Mouse (Mus musculus): ENCODE data around the gene Ccdc9. TPM values are rescaled to one million over a fixed set of nuclear protein-coding genes. Genes with fewer than 3 reads are reported as not detected.
"Not testable (repeated sequence)": the region's sequence is repeated elsewhere in the genome, so short reads cannot be mapped to it uniquely, and the experiment has no call there.

Gene Ccdc9
- total RNA-seq, 2 experiments from 2014 or later: 34.6 to 36.9 TPM

DNA sequence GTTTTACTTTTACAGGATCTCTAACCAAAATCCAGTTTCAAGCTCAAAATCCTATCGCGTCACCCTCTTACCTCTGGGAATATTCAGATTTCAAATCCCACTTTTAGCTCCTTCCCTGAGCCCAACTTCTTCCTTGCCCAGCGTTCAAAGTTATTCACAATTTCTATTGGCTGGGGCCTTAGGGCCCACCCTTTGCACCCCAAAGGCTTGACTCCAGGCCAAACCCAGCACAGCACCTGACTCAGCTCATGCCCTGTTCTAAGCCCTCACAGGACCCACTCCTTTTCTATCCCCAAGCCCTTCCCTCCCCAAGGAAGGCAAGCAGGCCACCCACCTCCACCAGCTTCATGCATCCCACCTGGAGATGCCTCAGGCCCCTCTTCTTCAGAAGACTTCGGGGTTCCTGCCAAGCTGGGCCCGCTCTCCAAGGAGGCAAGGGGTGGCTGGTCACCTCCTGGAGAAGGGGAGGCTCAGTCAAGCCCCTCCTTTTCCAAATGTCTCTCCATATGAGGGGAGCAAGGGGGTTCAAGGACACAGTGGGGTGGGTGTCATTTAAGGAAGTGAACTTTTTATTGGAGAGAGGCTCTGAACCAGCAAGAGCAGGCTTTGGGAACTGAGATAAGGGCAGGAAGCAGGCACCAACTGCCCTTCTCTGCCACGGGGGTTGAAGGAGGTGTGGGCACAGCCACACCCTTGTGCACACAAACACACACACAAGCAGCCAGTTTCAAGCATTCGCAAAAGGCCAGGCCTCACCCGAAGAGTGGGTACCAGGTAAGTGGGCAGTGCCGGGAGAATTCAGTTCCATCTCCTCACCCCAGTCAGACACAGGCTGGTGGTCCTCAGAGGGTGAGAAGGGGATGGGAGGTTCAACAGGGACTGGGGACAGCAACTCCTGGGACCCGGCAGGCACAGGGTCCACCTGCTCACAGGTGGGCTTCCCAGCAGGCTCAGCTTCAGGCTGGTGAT is 11.4 kb downstream of the Ccdc9 start:
- intact Hi-C loops (cut with DNase I): loop anchor here (1.0 kb wide), 1 partner anchor 10 kb away; no protein-coding TSS in a partner anchor
- DNase-seq: no peak

DNA sequence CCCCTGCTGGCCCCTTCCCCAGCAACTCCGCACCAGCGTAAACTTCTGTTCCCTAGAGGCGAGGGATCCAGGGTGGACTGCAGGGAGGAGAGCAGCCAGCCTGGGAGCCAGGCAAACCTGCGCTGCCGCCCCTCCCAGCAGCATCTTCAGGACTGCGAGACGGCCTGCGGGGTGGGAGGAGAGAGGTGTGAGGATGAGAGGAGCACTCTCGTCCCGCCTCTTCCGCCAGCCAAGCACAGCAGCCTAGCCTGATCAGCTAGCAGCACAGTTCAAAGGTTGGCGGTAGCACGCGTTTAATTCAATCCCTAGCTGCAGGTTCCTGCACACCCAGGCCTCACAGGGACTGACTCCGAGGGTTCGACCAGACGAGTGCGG is 12.8 kb downstream of the Ccdc9 start:
- DNase-seq: no peak
- intact Hi-C loops (cut with DNase I): loop anchor here (1.0 kb wide), 1 partner anchor 12 kb away; no protein-coding TSS in a partner anchor

DNA sequence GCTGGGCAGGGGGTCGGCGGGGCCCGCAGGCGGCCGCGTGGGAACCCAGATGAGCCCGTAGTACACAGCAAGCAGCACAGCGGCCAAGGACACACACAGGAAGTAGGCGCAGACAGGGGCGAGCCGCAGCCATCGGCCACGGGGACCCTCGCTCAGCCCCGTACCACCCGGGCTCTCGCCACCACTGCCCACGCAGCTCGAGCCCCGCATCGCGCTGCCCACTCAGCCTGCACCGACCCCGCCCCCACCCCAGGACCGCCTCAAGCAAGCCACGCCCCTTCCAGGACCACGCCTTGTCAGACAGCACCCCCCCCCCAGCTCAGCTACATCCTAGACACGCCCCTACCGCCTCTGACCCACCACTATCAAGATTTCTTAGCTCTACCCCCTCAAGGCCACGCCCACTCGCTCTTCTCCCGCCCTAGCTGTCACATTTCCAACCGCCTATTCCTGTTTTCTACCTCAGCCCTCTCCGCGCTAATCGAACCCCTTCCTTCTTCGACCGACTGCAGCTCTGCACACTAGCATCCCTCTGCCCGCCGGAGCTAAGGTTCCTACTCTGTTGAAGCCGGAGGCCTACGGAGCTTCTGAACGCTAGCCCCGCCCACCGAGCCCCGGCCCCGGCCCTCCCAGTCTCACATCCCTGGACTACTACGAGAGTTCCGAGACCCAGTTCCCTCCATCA is 13.4 kb downstream of the Ccdc9 start, which contains the start of gene Inafm1:
Inafm1 (minus strand) TSS at position 537 of the 685 bp plus-strand sequence.
- intact Hi-C loops (cut with DNase I): no loop called here
- peak; percentile 83 to 87 for DNase-seq

DNA sequence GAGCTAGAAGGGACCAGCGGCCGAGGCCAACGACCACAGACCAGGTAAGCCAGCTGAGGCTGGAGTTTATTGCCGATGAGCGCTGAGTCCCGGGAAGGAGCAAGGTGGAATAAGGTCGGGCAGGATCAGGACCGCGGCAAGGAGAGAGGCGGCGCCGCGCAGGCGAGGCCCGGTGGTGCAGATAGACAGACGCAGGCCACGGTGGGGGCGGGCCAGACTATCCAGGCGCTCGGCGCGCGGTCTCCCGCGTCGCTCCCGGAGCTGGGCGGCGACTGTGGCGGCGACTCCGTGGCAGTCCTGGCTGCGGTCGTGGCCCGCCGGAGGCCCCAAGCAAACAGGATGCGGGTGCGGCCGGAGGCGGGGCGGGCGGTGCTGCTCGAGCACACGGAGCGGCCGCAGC is 13.9 kb downstream of the Ccdc9 start:
- DNase-seq: peak; percentile 58 to 66
- intact Hi-C loops (cut with DNase I): no loop called here

DNA sequence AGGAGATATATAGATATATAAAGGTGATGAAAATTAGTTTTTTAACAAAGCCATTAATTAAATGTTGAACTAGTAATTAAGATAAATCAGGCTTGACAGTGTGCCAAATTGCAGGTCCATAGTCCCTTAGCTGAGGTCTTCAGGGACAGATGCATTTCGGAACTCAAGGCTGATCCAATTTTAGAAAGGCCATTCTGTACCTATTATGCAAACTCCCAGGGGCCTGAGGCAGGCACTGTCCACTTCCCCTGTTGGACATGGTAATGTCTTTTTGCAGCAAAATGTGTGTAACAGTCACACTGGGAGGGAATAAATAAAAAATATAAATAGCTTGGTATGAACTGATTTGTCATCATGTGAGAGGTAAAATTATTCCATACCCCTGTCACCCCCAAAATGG is 15.5 kb downstream of the Ccdc9 start:
- no peak for DNase-seq
- intact Hi-C loops (cut with DNase I): no loop called here

DNA sequence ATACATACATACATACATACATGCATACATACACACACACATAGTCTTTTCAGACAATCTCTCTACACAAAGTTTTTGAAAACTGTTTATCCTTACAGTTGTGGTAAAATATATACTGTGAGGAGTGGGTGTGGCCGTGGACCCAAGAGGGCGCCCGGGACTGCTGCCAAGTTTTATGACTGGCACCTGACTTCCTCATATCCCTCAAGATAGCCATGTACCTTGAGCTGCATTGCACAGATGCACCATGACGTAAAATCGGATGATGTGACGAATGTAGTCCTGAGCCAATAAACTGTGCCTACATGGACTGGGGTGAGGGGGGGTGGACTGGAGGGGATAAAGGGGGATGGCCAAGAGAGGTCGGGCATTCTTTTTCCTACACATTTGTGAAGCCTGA is 20.0 kb downstream of the Ccdc9 start:
- not testable (repeated sequence) for DNase-seq
- intact Hi-C loops (cut with DNase I): loop anchor here (10.0 kb wide), 1 partner anchor 282 kb away; no protein-coding TSS in a partner anchor

DNA sequence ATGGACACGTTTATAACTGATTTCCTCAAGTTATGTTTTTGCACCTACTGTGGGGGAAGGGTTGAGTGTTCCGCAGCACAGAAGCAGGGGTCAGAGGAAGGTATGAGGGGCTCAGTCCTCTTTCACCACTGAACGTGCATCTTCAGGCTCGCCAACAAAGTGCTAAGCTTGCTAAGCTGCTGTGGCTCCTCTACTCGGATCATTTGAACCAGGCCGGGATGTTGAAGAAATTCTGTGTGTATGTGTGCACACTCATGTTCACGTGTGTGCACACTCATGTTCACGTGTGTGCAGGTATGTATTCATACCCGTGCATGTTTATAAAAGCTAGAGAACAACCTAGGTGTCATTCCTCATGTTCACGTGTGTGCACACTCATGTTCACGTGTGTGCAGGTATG is 20.7 kb downstream of the Ccdc9 start:
- intact Hi-C loops (cut with DNase I): loop anchor here (10.0 kb wide), 1 partner anchor 281 kb away; no protein-coding TSS in a partner anchor
- no peak for DNase-seq

DNA sequence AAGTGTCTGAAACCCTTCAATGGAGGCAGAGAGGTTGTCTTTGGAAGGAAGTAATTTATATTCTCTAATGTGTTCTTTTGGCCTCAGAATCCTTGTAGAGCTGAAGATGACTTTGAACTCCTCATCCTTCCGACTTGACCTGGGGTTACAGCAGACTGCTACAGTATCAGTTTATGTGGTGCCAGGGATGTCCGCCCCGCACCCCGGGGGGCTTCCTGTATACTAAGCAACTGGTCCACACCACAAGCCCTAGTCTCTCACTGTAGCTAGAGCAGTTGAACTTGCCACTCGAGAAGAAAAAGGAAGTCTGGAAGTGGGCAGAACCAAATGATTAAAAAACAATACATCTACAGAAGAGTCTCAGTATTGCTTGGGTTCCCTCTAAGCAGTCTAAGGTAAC is 22.8 kb downstream of the Ccdc9 start:
- no peak for DNase-seq
- intact Hi-C loops (cut with DNase I): loop anchor here (1.0 to 10.0 kb wide), 4 partner anchors 42 to 279 kb away; partner anchors contain the start of genes Dhx34 and Napa

DNA sequence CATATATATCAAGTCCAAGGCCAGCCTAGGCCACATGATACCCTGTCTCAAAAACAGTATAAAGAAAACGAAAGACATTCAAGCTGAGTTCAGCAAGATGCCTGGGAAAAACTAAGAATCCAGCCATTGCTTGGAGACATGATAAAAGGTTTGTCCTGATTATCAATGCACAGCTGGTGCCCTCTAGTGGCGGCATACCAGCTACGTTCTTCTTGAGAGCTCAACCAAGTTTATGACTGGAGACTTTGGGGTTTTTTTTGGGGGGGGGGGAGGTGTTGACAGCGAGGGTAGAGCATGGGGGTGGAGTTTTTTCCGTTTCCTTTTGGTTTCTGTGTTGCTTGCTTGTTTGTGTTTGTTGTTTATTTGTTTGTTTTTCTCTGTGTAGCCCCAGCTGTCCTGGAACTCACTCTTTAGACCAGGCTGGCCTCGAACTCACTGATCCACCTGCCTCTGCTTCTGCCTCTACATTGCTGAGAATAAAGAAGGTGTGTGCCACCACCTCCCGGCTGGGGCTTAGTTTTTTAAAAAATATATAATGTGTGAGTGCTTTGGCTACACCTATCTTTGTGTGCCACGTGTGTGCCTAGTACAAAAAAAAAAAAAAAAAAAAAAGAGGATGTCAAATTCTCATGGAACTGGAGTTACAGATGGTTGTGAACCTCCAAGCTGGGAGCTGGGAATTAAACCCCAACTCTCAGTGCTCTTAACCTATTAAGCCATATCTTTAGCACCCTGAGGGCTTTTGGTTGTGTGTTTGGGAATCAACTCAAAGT is 23.4 kb downstream of the Ccdc9 start:
- intact Hi-C loops (cut with DNase I): loop anchor here (1.0 to 10.0 kb wide), 4 partner anchors 41 to 278 kb away; partner anchors contain the start of genes Dhx34 and Napa
- DNase-seq: peak; percentile 76 to 87

DNA sequence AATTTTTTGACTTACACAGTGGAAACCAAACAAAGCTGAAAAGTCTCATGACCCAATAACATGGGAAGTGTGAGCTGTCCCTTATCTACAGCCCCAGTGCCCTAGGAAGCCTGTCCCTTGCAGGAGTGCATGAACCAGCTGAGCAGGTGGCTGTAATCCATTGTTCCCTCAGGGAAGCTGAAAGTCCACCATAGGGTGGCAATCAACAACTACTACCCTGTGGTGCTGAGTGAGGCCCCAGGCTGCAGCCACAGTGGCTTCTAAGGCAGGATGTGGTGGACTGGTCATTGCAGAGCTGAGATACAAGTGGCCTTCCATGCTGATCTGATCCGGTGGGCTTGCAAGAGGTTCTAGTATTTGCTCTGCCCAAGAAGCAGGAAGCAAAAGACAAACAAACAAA is 25.5 kb downstream of the Ccdc9 start:
- intact Hi-C loops (cut with DNase I): loop anchor here (5.0 to 10.0 kb wide), 2 partner anchors 39 to 276 kb away; partner anchors contain the start of gene Dhx34
- DNase-seq: no peak

DNA sequence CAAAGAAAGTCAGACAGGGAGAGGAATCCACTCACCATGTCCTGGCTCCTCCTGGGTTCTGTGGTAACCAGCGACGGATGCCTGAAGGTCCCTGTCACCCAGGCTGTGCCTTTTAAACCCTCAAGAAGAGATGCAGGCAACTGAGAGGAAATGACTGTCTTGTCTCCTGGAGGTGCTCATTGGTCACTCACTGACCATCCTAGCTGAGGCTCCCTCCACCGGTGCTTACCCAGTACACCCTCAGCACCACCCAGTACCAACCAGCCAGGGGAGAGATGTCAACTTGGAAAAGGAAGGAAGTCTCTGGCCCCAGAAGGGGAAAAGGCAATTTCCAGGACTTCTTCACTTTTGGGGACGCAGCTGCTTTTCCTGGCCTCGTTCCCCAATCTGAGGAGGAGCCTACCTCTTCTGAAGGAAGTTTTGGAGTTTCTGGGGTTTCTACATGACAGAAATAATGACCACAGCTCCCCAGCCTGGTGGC is 27.4 kb downstream of the Ccdc9 start, which contains the start of gene C5ar1:
C5ar1 (minus strand) TSS at position 431 of the 481 bp plus-strand sequence.
- peak in 1 of 2 experiments; percentile 22 for DNase-seq
- intact Hi-C loops (cut with DNase I): no loop called here

DNA sequence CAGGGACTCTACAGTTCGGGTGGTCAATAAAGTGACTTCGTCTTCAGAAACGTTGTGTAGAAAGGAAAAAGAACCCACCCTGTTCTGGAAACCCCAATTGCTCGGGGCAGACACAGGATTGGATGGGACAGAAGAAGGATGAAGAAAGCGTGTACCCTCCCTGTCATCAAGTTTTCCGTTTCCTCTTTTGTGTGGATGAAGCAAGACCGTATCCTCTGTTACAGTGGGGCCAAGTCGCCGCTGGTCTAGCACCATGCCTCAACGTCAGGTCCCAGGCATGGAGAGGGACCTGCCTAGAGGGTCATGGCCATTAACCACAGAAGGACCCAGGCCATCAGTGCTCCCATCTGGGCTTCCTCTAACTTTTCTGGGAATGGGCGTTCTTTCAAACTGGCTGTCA is 28.8 kb downstream of the Ccdc9 start:
- peak in 1 of 2 experiments; percentile 47 for DNase-seq
- intact Hi-C loops (cut with DNase I): no loop called here

DNA sequence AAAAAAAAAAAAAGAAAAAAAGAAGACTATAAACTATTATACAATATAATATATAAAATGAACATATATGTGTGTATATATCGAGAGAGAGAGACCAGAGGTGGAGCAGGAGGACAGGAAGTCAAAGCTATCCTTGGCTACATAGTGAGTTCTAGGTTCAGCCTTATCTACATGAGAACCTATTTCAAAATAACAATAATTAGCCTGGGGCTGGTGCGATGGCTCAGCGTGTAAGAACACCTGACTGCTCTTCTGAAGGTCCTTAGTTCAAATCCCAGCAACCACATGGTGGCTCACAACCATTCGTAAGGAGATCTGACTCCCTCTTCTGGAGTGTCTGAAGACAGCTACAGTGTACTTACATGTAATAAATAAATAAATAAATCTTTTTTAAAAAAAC is 30.6 kb downstream of the Ccdc9 start:
- DNase-seq; intact Hi-C loops (cut with DNase I): not testable (repeated sequence)

DNA sequence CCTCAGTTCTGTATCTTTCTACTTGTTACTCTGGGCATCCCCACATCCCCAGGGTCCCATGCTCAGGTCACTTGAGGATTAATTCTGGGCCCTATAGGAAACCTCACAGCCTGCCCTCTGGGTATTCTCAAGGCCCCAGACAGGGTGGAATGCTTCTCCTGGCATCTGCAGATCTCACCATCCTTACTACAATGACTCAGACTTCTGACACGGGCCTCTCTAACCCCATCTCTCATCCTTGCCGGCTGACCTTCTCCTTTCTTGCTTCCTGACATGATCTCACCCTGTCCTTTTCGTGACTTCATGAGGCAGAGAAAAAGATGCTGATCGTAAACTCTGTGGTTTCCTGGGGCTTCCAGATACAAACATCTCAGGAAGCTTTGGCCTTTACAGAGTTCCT is 32.4 kb downstream of the Ccdc9 start:
- no peak for DNase-seq
- intact Hi-C loops (cut with DNase I): no loop called here

DNA sequence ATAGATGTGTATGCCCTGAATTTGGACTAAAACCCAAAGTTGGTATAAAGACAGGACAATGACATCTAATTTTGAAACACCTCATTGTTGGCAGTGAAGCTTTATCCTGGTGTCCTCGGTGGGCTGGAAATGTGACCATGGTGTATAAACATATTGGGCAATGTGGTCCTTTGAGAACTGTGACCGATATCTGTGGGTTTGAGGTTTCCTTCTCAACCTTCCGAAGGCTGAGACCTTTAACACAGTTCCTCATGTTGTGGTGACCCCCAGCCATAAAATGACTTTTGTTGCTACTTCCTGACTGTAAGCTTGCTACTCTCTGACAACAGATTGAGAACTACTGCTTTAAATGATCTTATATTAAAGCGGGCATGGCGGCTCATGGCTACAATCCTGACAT is 35.9 kb downstream of the Ccdc9 start:
- no peak for DNase-seq
- intact Hi-C loops (cut with DNase I): no loop called here

DNA sequence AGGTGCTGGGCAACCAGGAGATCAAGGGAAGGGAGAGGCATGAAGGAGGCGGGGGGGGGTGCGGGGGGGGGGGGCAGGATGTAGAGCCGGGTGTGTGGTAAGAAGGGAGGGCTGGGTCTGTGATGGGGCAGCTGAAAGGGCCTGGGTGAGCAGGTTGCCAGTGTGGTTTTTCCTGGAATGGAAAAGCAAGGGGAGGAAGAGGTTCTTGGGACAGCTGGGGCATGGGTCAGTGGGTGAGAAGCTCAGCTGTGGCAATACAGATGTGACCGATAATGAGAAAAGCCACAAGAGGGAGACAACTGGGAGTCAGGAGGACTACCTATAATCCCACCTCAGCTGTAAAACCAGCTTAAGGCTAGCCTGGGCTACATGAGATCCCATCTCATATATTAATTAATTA is 40.6 kb downstream of the Ccdc9 start:
- DNase-seq: no peak
- intact Hi-C loops (cut with DNase I): no loop called here

DNA sequence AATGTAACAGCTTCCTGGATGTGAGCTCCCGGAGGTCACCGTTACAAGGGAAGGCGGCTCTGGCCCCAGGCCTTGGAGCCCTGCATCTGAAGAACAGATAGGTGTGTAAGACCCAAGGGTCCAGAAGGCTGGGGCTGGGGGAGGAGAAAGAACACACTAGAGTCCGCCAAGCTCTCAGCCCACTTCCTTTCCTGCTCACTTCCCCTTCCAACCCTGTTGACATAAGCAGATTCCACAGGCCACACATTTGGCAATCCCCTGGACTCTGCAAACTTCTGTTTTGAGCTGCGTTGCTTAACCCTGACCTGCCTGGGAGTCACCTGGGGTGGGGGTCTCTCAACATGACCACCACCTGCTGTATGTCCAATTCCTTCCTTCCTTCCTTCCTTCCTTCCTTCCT is 42.5 kb downstream of the Ccdc9 start, which contains the start of gene C5ar2:
C5ar2 (minus strand) TSS at position 88 of the 400 bp plus-strand sequence.
- intact Hi-C loops (cut with DNase I): no loop called here
- no peak for DNase-seq

DNA sequence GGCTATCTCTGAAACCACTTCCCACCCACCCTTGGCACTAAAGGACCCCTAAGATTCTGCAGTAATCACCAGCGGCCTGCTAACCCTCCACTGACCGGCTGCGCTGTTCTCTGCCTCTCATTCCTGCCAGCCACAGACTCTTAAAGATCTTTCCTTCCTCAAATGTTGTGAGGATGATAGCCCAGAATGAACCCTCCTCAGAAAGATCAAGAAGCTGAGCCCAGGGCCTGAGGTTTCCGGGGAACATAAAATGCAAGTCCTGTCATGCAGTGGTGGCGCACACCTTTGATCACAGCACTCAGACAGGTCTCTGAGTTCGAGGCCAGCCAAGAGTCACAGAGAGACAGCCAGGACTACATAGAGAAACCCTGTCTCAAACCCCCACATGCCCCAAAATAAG is 44.4 kb downstream of the Ccdc9 start:
- intact Hi-C loops (cut with DNase I): no loop called here
- DNase-seq: no peak

DNA sequence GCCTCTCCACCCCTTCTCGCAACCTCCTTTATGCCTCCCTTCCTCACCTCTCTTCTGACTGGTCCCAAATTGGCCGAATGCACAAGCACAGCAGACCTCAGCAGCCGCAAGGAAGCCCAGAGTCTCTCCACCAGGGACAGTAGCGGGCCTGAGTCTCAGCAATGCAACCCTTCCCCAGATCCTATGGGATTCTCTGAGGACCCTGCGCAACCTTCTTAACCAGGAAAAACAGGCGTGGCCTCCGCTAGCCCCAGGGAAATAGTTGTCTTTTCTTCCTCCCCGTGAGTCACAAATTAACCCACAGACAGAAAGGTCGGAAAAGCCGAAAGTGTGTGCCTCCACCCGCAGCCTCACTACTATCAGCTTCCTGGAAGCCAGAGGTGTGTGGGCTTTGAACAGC is 44.8 kb downstream of the Ccdc9 start:
- intact Hi-C loops (cut with DNase I): no loop called here

DNA sequence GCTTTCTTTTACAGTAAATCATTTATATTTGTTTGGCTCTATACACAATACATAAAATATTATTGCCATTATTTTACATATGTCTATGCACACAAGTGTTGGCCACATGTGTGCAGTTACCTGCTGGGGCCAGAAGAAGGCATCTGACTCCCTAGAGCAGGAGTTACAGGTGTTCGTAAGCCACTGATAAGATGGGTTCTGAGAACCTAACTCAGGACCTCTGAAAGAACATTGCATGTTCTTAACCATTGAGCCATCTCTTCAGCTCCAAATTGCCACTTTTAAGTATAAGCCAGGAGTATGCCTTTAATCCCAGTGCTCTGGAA is 45.7 kb downstream of the Ccdc9 start:
- intact Hi-C loops (cut with DNase I): no loop called here
- DNase-seq: no peak

More for the DNA sequence above, 44.8 kb downstream of the Ccdc9 start:
- DNase-seq: no peak
